Mouse (Mus musculus): Measurements from ENCODE around the gene Pak4. TPM values are rescaled to one million over a fixed set of nuclear protein-coding genes. Genes with fewer than 3 reads are reported as not detected.
"Not testable (repeated sequence)": the region's sequence is repeated elsewhere in the genome, so short reads cannot be mapped to it uniquely, and the experiment has no call there.

Pak4 gene
- total RNA-seq, 2 experiments from 2014 or later: 2.2 to 3.8 TPM

DNA sequence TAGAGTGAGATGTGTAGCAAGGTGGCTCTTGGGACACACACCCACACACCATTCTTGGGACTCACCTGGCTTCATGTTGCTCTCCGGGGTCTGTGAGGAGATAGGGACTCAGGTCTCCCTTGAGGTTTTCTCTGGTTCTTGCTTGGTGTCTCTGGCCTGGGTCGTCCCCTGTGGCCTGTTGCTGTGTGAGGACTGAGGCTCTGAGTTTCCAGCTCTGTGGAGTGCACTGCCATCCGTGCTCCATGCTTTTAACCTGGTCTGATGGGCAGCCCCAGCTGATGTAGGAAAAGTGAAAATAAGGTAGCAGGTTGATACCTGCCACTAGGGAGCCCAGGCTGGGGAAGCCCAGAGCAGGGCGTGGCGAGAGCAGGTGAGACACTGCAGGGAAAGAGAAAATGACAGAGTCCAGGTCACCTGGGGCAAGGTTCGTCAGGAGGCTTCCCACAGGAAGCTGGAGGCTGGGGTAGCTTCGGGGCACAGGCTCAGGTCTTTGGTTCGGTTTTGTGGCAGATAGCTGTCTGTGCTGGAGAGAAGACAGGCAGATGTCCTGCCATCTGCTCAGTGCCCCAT is 87.5 kb downstream of the Pak4 start, which contains the start of gene Ifnl2:
Gene Ifnl2 (minus strand): TSS at position 51 of the 570 bp plus-strand sequence.
- DNase-seq (ENCODE audit: low spot score): not testable (repeated sequence)

DNA sequence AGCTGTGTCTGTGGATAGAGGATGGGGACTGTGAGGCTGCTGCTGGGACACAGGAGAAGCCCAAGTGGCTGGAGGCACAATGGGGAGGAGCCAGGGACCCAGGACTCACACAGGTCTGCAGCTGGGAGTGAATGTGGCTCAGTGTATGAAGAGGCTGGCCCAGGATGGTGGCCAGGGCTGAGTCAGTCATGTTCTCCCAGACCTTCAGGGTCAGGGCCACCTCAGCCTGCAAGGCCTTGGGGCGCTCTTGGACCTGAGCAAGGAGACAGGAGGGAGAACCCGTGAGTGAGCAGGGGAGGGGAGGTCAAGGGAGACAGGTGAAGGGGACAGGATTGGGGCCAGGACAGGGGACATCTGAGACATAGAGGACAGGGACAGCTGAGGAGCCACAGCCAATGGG is 88.9 kb downstream of the Pak4 start:
- not testable (repeated sequence) for DNase-seq (ENCODE audit: low spot score)

Small RNA genes within 50 kb of the gene (microRNA-seq; reads per million reads assigned to microRNA genes)
- not detected for gene Mir7049

Other genes starting within 250 kb of the Pak4 start
- gene Rps16, start 247.5 kb downstream of the Pak4 start, total RNA-seq (2021): 100 to 1,000 TPM; 385 to 425 TPM
- gene Plekhg2, start 225.6 kb downstream of the Pak4 start, total RNA-seq (2021): 1 to 10 TPM; 4.8 to 5.9 TPM
- gene Zfp36, start 217.9 kb downstream of the Pak4 start, total RNA-seq (2021): 10 to 100 TPM; 10.1 to 37.0 TPM
- 10 to 100 TPM; 22.7 to 24.1 TPM for gene Med29, start 205.5 kb downstream of the Pak4 start, total RNA-seq (2021)
- 10 to 100 TPM; 29.5 to 31.2 TPM for gene Paf1, start 205.2 kb downstream of the Pak4 start, total RNA-seq (2021)
- 1 to 10 TPM in 1 of 2 experiments, under 1 TPM in 1; 0.82 to 1.8 TPM for gene Gmfg, start 160.7 kb downstream of the Pak4 start, total RNA-seq (2021)
- under 1 TPM; 0.16 to 0.26 TPM for gene Lrfn1, start 146.2 kb downstream of the Pak4 start, total RNA-seq (2021)
- gene Ifnl2, start 87.7 kb downstream of the Pak4 start, total RNA-seq (2021): not detected
- gene Ifnl3, start 75.3 kb downstream of the Pak4 start, total RNA-seq (2021): not detected
- gene Sycn, start 57.3 kb downstream of the Pak4 start, total RNA-seq (2021): not detected
- not detected for gene Nccrp1, start 50.9 kb downstream of the Pak4 start, total RNA-seq (2021)
- gene Samd4b, start within 50 bp of the Pak4 start, total RNA-seq (2021): 10 to 100 TPM; 13.8 to 15.2 TPM
- not detected for gene Acp7, start 33.1 kb upstream of the Pak4 start, total RNA-seq (2021)
- under 1 TPM; 0.34 to 0.76 TPM for gene Fbxo27, start 94.7 kb upstream of the Pak4 start, total RNA-seq (2021)
- 1 to 10 TPM; 3.5 to 3.8 TPM for gene Fbxo17, start 118.6 kb upstream of the Pak4 start, total RNA-seq (2021)
- 10 to 100 TPM; 43.8 to 44.0 TPM for gene Mrps12, start 143.6 kb upstream of the Pak4 start, total RNA-seq (2021)
- gene Sars2, start 143.8 kb upstream of the Pak4 start, total RNA-seq (2021): 10 to 100 TPM; 12.3 to 14.0 TPM
- not detected for gene Ccer2, start 158.0 kb upstream of the Pak4 start, total RNA-seq (2021)
- 10 to 100 TPM; 95.9 to 98.2 TPM for gene Sirt2, start 168.6 kb upstream of the Pak4 start, total RNA-seq (2021)
- 10 to 100 TPM; 33.2 to 34.9 TPM for gene Nfkbib, start 169.3 kb upstream of the Pak4 start, total RNA-seq (2021)
- gene Rinl, start 190.8 kb upstream of the Pak4 start, total RNA-seq (2021): under 1 TPM; 0.45 to 0.46 TPM
- gene Hnrnpl, start 210.4 kb upstream of the Pak4 start, total RNA-seq (2021): 100 to 1,000 TPM; 110 to 131 TPM
- 100 to 1,000 TPM; 227 to 344 TPM for gene Ech1, start 227.0 kb upstream of the Pak4 start, total RNA-seq (2021)
- 1 to 10 TPM; 1.7 to 3.9 TPM for gene Lgals4, start 235.7 kb upstream of the Pak4 start, total RNA-seq (2021)